Mouse (Mus musculus) right cerebral cortex, postnatal 36 days (tissue): Measurements from ENCODE around the gene Ring1.
A peak's percentile ranks its signal among the peaks of the same experiment; 100 is the strongest.
"Not testable (repeated sequence)": the region's sequence is repeated elsewhere in the genome, so short reads cannot be mapped to it uniquely, and the experiment has no call there.

ENCODE experiments used
- DNase-seq, 2 experiments: peaks; one replicate each; pipeline ENCODE4 v3.0.0; 2022; ENCODE audit warnings: low spot score in 2 of 2, mixed read lengths in 1 of 2

Gene Ring1

GRCm38 (mm10) chr17:33994959-33995358 is 29.5 kb downstream of the Ring1 start:
- DNase-seq, result no peak

DNA sequence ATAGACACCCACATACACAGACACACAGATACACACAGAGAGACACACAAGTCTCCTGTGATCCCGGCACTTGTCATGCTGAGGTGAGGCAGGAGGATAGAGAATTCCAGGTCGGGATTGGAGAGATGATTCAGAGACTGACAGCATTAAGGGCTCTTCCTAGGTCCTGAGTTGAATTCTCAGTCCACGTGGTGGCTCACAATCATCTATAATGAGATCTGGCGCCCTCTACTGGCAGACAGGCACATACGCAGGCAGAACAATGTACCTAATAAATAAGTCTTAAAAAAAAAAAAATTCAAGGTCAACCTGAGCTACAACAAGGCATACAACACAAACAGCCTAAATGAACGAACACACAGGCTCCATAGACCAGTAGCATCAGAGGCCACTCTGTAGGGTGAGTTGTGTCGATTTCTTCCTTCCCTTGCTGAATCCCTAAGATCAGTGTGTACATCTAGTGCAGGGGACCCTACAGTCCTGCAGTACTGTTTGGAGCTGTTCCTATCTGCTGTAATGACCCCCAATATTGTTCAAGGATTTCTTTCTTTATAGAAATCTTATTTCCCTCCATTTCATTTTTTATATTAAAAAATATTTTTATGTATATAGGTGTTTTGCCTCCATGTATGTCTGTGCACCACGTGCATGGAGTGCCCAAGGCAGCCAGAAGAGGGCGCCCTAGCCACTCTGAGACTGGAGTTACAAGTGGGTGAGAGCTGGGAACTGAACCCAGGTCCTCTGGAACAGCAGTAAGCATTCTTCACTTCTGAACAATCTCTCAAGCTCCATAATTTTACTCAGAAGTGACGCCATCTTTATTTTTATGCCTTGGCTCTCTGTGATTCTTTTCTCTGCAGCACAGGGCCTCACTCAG is 32.5 kb downstream of the Ring1 start:
- DNase-seq, result no peak

DNA sequence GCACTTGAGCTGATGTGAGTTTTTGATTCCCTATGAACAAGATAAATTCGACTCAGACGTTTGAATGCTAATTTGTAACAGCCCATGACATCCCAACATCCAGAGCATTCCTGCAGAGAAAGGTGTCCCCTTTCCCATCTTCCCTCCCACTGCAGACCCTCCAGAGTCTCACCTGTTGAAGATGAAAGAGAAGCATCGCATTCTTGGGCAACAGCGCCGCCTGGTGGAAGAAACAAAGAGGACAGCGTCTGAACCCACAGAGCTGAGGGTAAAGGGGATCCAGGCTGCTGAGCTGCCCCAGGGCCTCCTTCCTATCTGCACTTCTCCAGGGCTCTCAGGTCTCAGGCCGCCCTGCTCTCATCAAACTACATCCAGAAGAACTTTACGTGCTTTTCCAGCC is 42.3 kb downstream of the Ring1 start:
- DNase-seq, result not testable (repeated sequence)

- peak; percentile 88 to 90 for DNase-seq
Observed at GRCm38 (mm10) chr17:33981192-33981909, 43.1 kb downstream of the Ring1 start.

GRCm38 (mm10) chr17:33980181-33981035 is 44.1 kb downstream of the Ring1 start:
- no peak for DNase-seq

- DNase-seq, result no peak
Observed at GRCm38 (mm10) chr17:33979512-33980050, 44.9 kb downstream of the Ring1 start.

DNA sequence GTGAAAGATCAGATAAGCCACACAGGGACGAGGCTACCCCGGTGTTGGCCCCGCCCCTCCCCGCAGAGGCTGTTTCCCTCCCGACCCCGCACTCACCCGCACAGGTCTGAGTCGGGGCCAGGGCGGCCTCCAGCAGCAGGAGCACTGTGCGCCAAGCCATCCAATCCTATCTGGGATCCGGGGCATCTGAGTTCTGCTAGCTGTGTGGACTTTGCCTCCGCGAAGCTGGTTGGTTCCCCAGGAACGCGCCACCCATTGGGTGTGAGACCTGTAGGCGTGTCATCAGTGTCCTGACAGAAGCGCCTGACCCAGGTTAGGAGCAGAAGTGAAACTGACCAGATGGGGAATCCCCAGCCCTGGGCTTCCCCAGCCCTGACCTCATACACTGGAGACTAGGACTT is 45.8 kb downstream of the Ring1 start:
- peak in 1 of 2 experiments; percentile 44 for DNase-seq

DNA sequence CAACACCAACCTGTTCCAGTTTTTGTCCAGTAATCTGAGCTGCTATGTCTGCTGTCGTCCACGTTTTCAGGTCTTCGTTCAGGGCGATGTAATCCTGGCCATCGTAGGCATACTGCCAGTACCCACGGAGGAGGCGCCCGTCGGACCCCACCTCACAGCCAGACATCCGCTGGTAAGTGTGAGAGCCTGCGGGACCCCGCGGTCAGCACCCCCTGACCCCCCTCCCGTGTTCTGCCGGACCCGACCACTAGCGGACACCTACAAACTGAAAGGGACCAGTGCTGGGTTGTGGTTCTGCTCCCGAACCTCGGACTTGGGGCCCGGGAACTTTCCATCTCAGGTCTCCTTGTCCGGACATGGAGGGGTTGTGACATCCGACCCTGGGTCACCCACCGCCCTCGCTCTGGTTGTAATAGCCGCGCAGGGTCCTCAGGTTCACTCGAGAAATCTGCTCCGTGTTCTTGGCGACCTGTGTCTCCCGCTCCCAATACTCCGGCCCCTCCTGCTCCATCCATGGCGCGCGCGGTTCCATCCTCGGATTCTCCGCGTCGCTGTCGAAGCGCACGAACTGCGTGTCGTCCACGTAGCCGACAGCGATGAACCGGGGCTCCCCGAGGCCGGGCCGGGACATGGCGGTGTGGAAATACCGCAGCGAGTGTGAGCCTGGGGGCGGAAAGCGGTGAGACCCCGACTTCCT is 46.5 kb downstream of the Ring1 start:
- no peak for DNase-seq

DNA sequence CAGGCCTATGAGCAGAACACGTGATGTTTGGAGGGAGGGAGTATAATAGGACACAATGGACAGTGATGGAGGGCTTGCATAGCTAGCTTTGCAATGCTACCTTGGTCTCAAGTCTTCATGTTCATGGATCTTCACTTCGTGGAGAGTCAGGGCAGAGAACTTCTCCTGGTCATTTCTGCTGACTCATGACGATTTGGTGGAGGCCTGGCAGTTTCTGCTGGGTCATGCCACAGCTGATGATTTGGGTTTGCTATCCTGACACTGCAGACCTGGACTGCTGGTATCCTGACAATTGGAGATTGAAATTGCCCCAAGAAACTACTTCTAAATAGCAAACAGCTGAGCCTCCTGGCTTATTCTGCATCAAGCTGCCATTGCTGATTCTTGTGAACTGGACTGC is 50.9 kb downstream of the Ring1 start:
- no peak for DNase-seq

- DNase-seq, result no peak
Observed at GRCm38 (mm10) chr17:33972691-33973090, 51.8 kb downstream of the Ring1 start.
